In the genomic region with DNA sequence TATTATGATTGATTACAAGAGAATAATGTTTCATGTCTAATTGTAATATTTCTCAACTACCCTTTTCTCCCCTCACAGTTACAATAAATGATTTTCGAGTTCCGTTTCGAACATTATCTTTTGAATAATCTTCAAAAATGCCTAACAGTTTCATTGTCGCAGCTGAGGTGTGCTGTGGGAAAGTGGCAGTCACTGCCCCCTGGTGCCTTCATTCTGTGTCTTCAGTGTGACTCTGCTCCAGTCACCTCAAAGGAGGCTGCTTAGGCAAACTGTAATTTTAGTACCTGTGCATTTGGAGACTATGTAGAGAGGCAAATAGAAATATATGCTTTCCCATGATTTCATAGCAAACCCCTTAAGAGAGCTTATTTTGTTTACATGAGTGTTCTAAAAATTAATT, we compare ENCODE assay signal across 23 mouse cellular contexts. TPM values are rescaled to one million over a fixed set of nuclear protein-coding genes. Genes with fewer than 3 reads are reported as not detected.
A peak's percentile ranks its signal among the peaks of the same experiment; 100 is the strongest.
DNase-seq lines count a peak whose midpoint lies in the region; ATAC-seq and TF ChIP-seq lines count a peak whose summit lies in the region.
"Had no signal": no experiment of that assay in that cellular context is flagged by ENCODE, and none has a peak within 500 bp of the region (broad histone marks: within the 10 kb centered on the region; RNA-seq: fewer than 3 reads in every experiment).

No protein-coding gene starts in this region.

- H3K4me1 ChIP-seq in CH12.LX (ENCODE audit: control insufficient read depth in 1 of 2, insufficient read depth in 2 of 2), result peaks cover 7 to 26% of the 10 kb centered on the region in 2 experiments
- no peaks in the 10 kb centered on the region; the same call in 1 of the 2 replicates for H3K4me1 ChIP-seq in cortical plate, adult 2 months (ENCODE audit: control insufficient read depth, insufficient read depth, low read length)
- peaks cover 10% of the 10 kb centered on the region for H3K4me1 ChIP-seq in limb, embryonic 13.5 days
- peaks cover 3% of the 10 kb centered on the region for H3K4me1 ChIP-seq in midbrain, embryonic 11.5 days (ENCODE audit: control insufficient read depth, insufficient read depth, low read length)
- peaks cover 1% of the 10 kb centered on the region for H3K4me1 ChIP-seq in kidney, embryonic 15.5 days

- DNase-seq in layer of hippocampus, adult 2 months (ENCODE audit: low spot score in 2 of 2), result no peak
- DNase-seq in layer of hippocampus, postnatal 10 days (ENCODE audit: low spot score in 2 of 2), result no peak
- DNase-seq in CH12.LX (ENCODE audit: extremely low read depth), result no peak
- no peak for DNase-seq in midbrain, embryonic 11.5 days (ENCODE audit: low spot score, missing footprints)
- DNase-seq: cerebellum, adult 11-12 months; gastrocnemius, postnatal 14 days; heart, postnatal 4 days; kidney, postnatal 14 days; lung, postnatal 10 days; thymus, adult 2 months had no signal

- no peak overlapping the region for H3K9ac ChIP-seq in CH12.LX (ENCODE audit: insufficient read depth, low read depth)
- no peak overlapping the region for H3K9ac ChIP-seq in limb, embryonic 13.5 days
- H3K9ac ChIP-seq in midbrain, embryonic 11.5 days (ENCODE audit: low read length), result no peak overlapping the region
- H3K9ac ChIP-seq in kidney, embryonic 15.5 days, result no peak overlapping the region
- H3K9ac ChIP-seq: neural tube, embryonic 13.5 days had no signal

- WGBS in limb, embryonic 13.5 days, result 81% methylated on average over 4 of the region's 4 CpGs
- WGBS in midbrain, embryonic 11.5 days, result 79% methylated on average over 4 of the region's 4 CpGs
- WGBS in kidney, embryonic 15.5 days, result 85% methylated on average over 4 of the region's 4 CpGs

- in situ Hi-C loops in CH12.LX (cut with MboI; ENCODE audit: low pct_ligation_motif_present, low pct_unique_long_range_greater_than_20kb, low sequenced_read_pairs), result no loop called here

- no peaks in the 10 kb centered on the region for H3K79me2 ChIP-seq in CH12.LX (replicated peaks; ENCODE audit: control insufficient read depth, extremely low read depth, insufficient read depth, poor library complexity, severe bottlenecking)

- H3K27ac ChIP-seq in layer of hippocampus, adult 2 months, result no peak overlapping the region
- no peak overlapping the region for H3K27ac ChIP-seq in CH12.LX (ENCODE audit: insufficient read depth, low read depth)
- H3K27ac ChIP-seq in cortical plate, adult 2 months (ENCODE audit: insufficient read depth, low read length), result no peak overlapping the region
- peak overlapping the region; percentile 63; the same call in 1 of the 2 replicates for H3K27ac ChIP-seq in limb, embryonic 13.5 days
- no peak overlapping the region for H3K27ac ChIP-seq in midbrain, embryonic 11.5 days (ENCODE audit: low read depth, low read length)
- H3K27ac ChIP-seq in kidney, embryonic 15.5 days, result no peak overlapping the region
- H3K27ac ChIP-seq: neural tube, embryonic 13.5 days had no signal

- H3K27me3 ChIP-seq in CH12.LX (replicated peaks), result no peaks in the 10 kb centered on the region
- H3K27me3 ChIP-seq in limb, embryonic 13.5 days, result no peaks in the 10 kb centered on the region
- H3K27me3 ChIP-seq in midbrain, embryonic 11.5 days (ENCODE audit: control insufficient read depth, insufficient read depth, low read length), result no peaks in the 10 kb centered on the region
- no peaks in the 10 kb centered on the region for H3K27me3 ChIP-seq in kidney, embryonic 15.5 days
- H3K27me3 ChIP-seq: neural tube, embryonic 13.5 days had no signal

- no peak for TF ChIP-seq EP300 in CH12.LX (IDR thresholded peaks at IDR 0.05; ENCODE audit: low read length)

- ATAC-seq in limb, embryonic 13.5 days (ENCODE audit: low FRiP score, low read depth), result no peak
- no peak for ATAC-seq in midbrain, embryonic 11.5 days (ENCODE audit: low FRiP score)
- no peak for ATAC-seq in kidney, embryonic 15.5 days (replicated peaks; ENCODE audit: low FRiP score)
- ATAC-seq: activated CD4-positive, CD25-positive, alpha-beta regulatory T cell, adult 4 months; forebrain, embryonic 16.5 days had no signal

- no peak for TF ChIP-seq POLR2A in CH12.LX (IDR thresholded peaks at IDR 0.05; ENCODE audit: low read depth, low read length)
- TF ChIP-seq POLR2A in cortical plate, adult 2 months (IDR thresholded peaks at IDR 0.05; ENCODE audit: extremely low read depth, insufficient read depth, low read length), result no peak

- no peaks in the 10 kb centered on the region for H3K36me3 ChIP-seq in CH12.LX (replicated peaks in 1 of 2; ENCODE audit: control insufficient read depth in 1 of 2, insufficient read depth in 1 of 2, low read length in 1 of 2)
- peaks cover 20% of the 10 kb centered on the region for H3K36me3 ChIP-seq in limb, embryonic 13.5 days
- H3K36me3 ChIP-seq in midbrain, embryonic 11.5 days (ENCODE audit: control insufficient read depth, insufficient read depth, low read length), result no peaks in the 10 kb centered on the region
- H3K36me3 ChIP-seq in kidney, embryonic 15.5 days, result peaks cover 25% of the 10 kb centered on the region
- H3K36me3 ChIP-seq: neural tube, embryonic 13.5 days had no signal

- no peak overlapping the region for H3K4me2 ChIP-seq in CH12.LX (ENCODE audit: insufficient read depth, low read depth, poor library complexity, severe bottlenecking)
- no peak overlapping the region for H3K4me2 ChIP-seq in limb, embryonic 13.5 days (replicated peaks)
- H3K4me2 ChIP-seq in midbrain, embryonic 11.5 days, result no peak overlapping the region
- no peak overlapping the region for H3K4me2 ChIP-seq in kidney, embryonic 15.5 days
- H3K4me2 ChIP-seq: heart, embryonic 11.5 days; neural tube, embryonic 13.5 days had no signal

- TF ChIP-seq CTCF in layer of hippocampus, adult 2 months (conservative IDR thresholded peaks at IDR 0.05), result peak; percentile 56
- TF ChIP-seq CTCF in CH12.LX (conservative IDR thresholded peaks at IDR 0.05 in 1 of 2, IDR thresholded peaks at IDR 0.05 in 1 of 2; ENCODE audit: low read depth in 2 of 2, low read length in 2 of 2), result peak in 1 of 2 experiments; percentile 70; a peak in 2 of 4 replicates
- TF ChIP-seq CTCF in cortical plate, adult 2 months (IDR thresholded peaks at IDR 0.05; ENCODE audit: extremely low read depth, insufficient read depth, low read length), result 0 out of 2 replicates have a peak, but pooled peaks have one; percentile 16

- H3K9me3 ChIP-seq in CH12.LX (replicated peaks; ENCODE audit: low read length), result peaks cover 7% of the 10 kb centered on the region
- H3K9me3 ChIP-seq in limb, embryonic 13.5 days, result no peaks in the 10 kb centered on the region
- no peaks in the 10 kb centered on the region for H3K9me3 ChIP-seq in midbrain, embryonic 11.5 days (ENCODE audit: control insufficient read depth, low read length)
- H3K9me3 ChIP-seq in kidney, embryonic 15.5 days (replicated peaks), result no peaks in the 10 kb centered on the region
- H3K9me3 ChIP-seq: neural tube, embryonic 13.5 days had no signal

- peak; percentile 73 for TF ChIP-seq RAD21 in CH12.LX (IDR thresholded peaks at IDR 0.05; ENCODE audit: low read depth, low read length)

- no peak overlapping the region for H3K4me3 ChIP-seq in layer of hippocampus, adult 2 months
- H3K4me3 ChIP-seq in CH12.LX (replicated peaks in 1 of 3; ENCODE audit: low read depth in 2 of 3, low read length in 2 of 3, poor library complexity in 1 of 3), result no peak overlapping the region
- H3K4me3 ChIP-seq in cortical plate, adult 2 months (ENCODE audit: insufficient read depth, low read length), result no peak overlapping the region
- no peak overlapping the region for H3K4me3 ChIP-seq in limb, embryonic 13.5 days
- H3K4me3 ChIP-seq in midbrain, embryonic 11.5 days (ENCODE audit: low read depth, low read length), result no peak overlapping the region
- H3K4me3 ChIP-seq in kidney, embryonic 15.5 days (replicated peaks), result no peak overlapping the region
- H3K4me3 ChIP-seq: erythroblast, embryonic 14.5 days; megakaryocyte, embryonic 14.5 days; neural tube, embryonic 13.5 days had no signal

- dilution Hi-C loops in CH12.LX (cut with MboI; ENCODE audit: extremely low pct_ligation_motif_present, extremely low pct_unique_long_range_greater_than_20kb, low sequenced_read_pairs), result no loop called here

TF ChIP-seq in CH12.LX, 34 proteins besides CTCF, POLR2A, EP300 and RAD21:
- TF ChIP-seq IRF4 (IDR thresholded peaks at IDR 0.05; ENCODE audit: low read depth, low read length), result no peak
- TF ChIP-seq SMC3 (IDR thresholded peaks at IDR 0.05; ENCODE audit: low read depth, low read length), result peak; percentile 83
- TF ChIP-seq ZC3H11A (IDR thresholded peaks at IDR 0.05; ENCODE audit: low read depth, low read length), result peak; percentile 31; the same call in 1 of the 2 replicates
- no peak for TF ChIP-seq NRF1 (IDR thresholded peaks at IDR 0.05; ENCODE audit: low read depth, low read length)
- TF ChIP-seq MYC (IDR thresholded peaks at IDR 0.05; ENCODE audit: low read depth, low read length), result 0 out of 2 replicates have a peak, but pooled peaks have one; percentile 36

RNA-seq across cellular contexts. Expression of gene Dync2li1, which starts 4.3 kb away (rescaled TPM):
- 10 to 100 TPM; 20.5 to 22.5 TPM for total RNA-seq in layer of hippocampus, adult 2 months (2021)
- 10 to 100 TPM; 21.9 to 23.9 TPM for total RNA-seq in layer of hippocampus, postnatal 10 days (2021)
- total RNA-seq in CH12.LX (2012; rRNA removed), result 5.5 and 11.7 TPM in 2 replicates
- 7.6 and 9.4 TPM in 2 replicates for total RNA-seq in CH12.LX (2014; rRNA removed)
- polyA plus RNA-seq in CH12.LX (2012; ENCODE audit: insufficient read length, low read depth), result 10.3 and 12.3 TPM in 2 replicates
- polyA plus RNA-seq in cortical plate, adult 2 months (2012; rRNA removed), result 26.6 and 27.5 TPM in 2 replicates
- polyA plus RNA-seq in limb, embryonic 13.5 days (2015; fragmentation: Nextera tagmentation; extraction: Ambion mirVana), result 36.4 and 39.9 TPM in 2 replicates
- polyA plus RNA-seq in midbrain, embryonic 11.5 days (2014; fragmentation: Nextera tagmentation; extraction: Ambion mirVana), result 36.9 and 37.1 TPM in 2 replicates
- polyA plus RNA-seq in kidney, embryonic 15.5 days (2015; fragmentation: Nextera tagmentation; extraction: Ambion mirVana), result 51.0 and 52.8 TPM in 2 replicates
- polyA plus RNA-seq: erythroblast, embryonic 14.5 days had no signal

RNA-seq across cellular contexts. Expression of gene Abcg8, which starts 54.1 kb away (rescaled TPM):
- not detected for total RNA-seq in layer of hippocampus, adult 2 months (2021)
- total RNA-seq in layer of hippocampus, postnatal 10 days (2021), result not detected
- total RNA-seq in CH12.LX (2012; rRNA removed) (0.04 TPM in 1 of 2 replicates, not detected in the other), CH12.LX (2014; rRNA removed) (not detected in 2 replicates)
- polyA plus RNA-seq in CH12.LX (2012; ENCODE audit: insufficient read length, low read depth), result not detected in 2 replicates
- 0.04 TPM in 1 of 2 replicates, not detected in the other for polyA plus RNA-seq in cortical plate, adult 2 months (2012; rRNA removed)
- polyA plus RNA-seq in limb, embryonic 13.5 days (2015; fragmentation: Nextera tagmentation; extraction: Ambion mirVana), result 0.15 TPM in 1 of 2 replicates, not detected in the other
- polyA plus RNA-seq in midbrain, embryonic 11.5 days (2014; fragmentation: Nextera tagmentation; extraction: Ambion mirVana), result 0.21 TPM in 1 of 2 replicates, not detected in the other
- polyA plus RNA-seq in kidney, embryonic 15.5 days (2015; fragmentation: Nextera tagmentation; extraction: Ambion mirVana), result 0.13 and 0.27 TPM in 2 replicates
- total RNA-seq: common myeloid progenitor, adult 5-6 weeks; gastrocnemius, postnatal 14 days; heart, postnatal 4 days; layer of hippocampus, postnatal 14 days; monocyte, adult 5-6 weeks had no signal
- polyA plus RNA-seq: activated CD4-positive, CD25-positive, alpha-beta regulatory T cell, adult 4 months; erythroblast, embryonic 14.5 days; forebrain, embryonic 16.5 days; heart, embryonic 11.5 days; intestine, embryonic 14.5 days; neural tube, embryonic 13.5 days had no signal
